10 mouse cellular contexts compared by ENCODE assay signal in the genomic region with DNA sequence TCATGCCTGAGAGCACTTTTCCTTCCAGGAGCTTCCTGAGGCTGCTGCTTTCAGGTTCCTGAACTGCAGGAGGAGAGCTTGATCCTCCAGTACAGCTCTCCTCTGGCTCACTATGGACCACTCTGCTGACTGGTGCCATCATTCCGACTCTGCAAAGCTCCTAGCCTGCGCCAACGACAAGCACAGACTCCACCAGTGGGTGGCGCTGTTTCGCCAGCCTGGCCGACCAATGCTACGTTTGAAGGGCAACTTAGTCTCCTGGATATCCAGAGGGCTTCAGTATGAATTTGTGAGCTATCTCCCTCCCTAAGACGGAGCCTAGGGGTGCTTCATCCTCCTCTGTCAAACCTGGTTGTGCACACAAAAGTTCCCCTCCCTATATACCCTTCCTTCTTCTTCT. TPM values are rescaled to one million over a fixed set of nuclear protein-coding genes. Genes with fewer than 3 reads are reported as not detected.
DNase-seq lines count a peak whose midpoint lies in the region; ATAC-seq and TF ChIP-seq lines count a peak whose summit lies in the region.
"Had no signal": no experiment of that assay in that cellular context is flagged by ENCODE, and none has a peak within 500 bp of the region (broad histone marks: within the 10 kb centered on the region; RNA-seq: fewer than 3 reads in every experiment).

No protein-coding gene starts in this region.

- H3K9me3 ChIP-seq in lung, embryonic 14.5 days (ENCODE audit: low read depth, low read length): no peaks in the 10 kb centered on the region
- no peaks in the 10 kb centered on the region for H3K9me3 ChIP-seq in liver, embryonic 11.5 days (ENCODE audit: control insufficient read depth, low read length)
- H3K9me3 ChIP-seq: heart, embryonic 13.5 days; neural tube, embryonic 12.5 days had no signal

- peak; percentile 84 for TF ChIP-seq CTCF in lung, embryonic 14.5 days (IDR thresholded peaks at IDR 0.05; ENCODE audit: low read depth)

- no peak overlapping the region for H3K4me3 ChIP-seq in lung, embryonic 14.5 days (ENCODE audit: low read depth, low read length)
- no peak overlapping the region for H3K4me3 ChIP-seq in liver, embryonic 11.5 days (ENCODE audit: low read depth, low read length)
- H3K4me3 ChIP-seq: heart, embryonic 13.5 days; neural tube, embryonic 12.5 days had no signal

- H3K9ac ChIP-seq in lung, embryonic 14.5 days: no peak overlapping the region
- no peak overlapping the region for H3K9ac ChIP-seq in liver, embryonic 11.5 days (ENCODE audit: low read depth, low read length)
- H3K9ac ChIP-seq: heart, embryonic 13.5 days; neural tube, embryonic 12.5 days had no signal

- H3K4me2 ChIP-seq in lung, embryonic 14.5 days: no peak overlapping the region
- no peak overlapping the region for H3K4me2 ChIP-seq in liver, embryonic 11.5 days
- H3K4me2 ChIP-seq: heart, embryonic 13.5 days; neural tube, embryonic 12.5 days had no signal

- H3K4me1 ChIP-seq in lung, embryonic 14.5 days (ENCODE audit: insufficient read depth): no peaks in the 10 kb centered on the region
- no peaks in the 10 kb centered on the region for H3K4me1 ChIP-seq in liver, embryonic 11.5 days (replicated peaks; ENCODE audit: control insufficient read depth, insufficient read depth, low read length)
- H3K4me1 ChIP-seq: heart, embryonic 13.5 days; neural tube, embryonic 12.5 days had no signal

- H3K36me3 ChIP-seq in lung, embryonic 14.5 days (ENCODE audit: insufficient read depth): no peaks in the 10 kb centered on the region
- H3K36me3 ChIP-seq in liver, embryonic 11.5 days (ENCODE audit: control insufficient read depth, insufficient read depth, low read length): no peaks in the 10 kb centered on the region
- H3K36me3 ChIP-seq: neural tube, embryonic 12.5 days had no signal

- no peak for ATAC-seq in lung, embryonic 14.5 days (ENCODE audit: insufficient read depth)
- ATAC-seq in liver, embryonic 11.5 days (replicated peaks; ENCODE audit: low FRiP score): no peak

- H3K27ac ChIP-seq in lung, embryonic 14.5 days (ENCODE audit: low read depth): no peak overlapping the region
- no peak overlapping the region for H3K27ac ChIP-seq in liver, embryonic 11.5 days (ENCODE audit: low read depth, low read length)
- H3K27ac ChIP-seq: heart, embryonic 13.5 days; neural tube, embryonic 12.5 days had no signal

- peak; percentile 83 for DNase-seq in lung, embryonic 14.5 days
- DNase-seq in lung, adult 18-20 months: no peak
- peak; percentile 45 for DNase-seq in T-cell, adult 2 months (ENCODE audit: low spot score)
- peak; percentile 72 for DNase-seq in embryo, embryonic 9.5 days (ENCODE audit: extremely low spot score)
- DNase-seq in hindlimb bud, embryonic 11.5 days (ENCODE audit: extremely low spot score, low read depth, low spot score): peak; percentile 49
- DNase-seq in liver, embryonic 11.5 days (ENCODE audit: low spot score): peak; percentile 58
- DNase-seq in spleen, adult 12 weeks (ENCODE audit: low spot score): peak; percentile 27
- DNase-seq in cerebellum, adult 11 months: no peak

- 9% methylated on average over 8 of the region's 8 CpGs for WGBS in lung, embryonic 14.5 days
- WGBS in liver, embryonic 11.5 days: 7% methylated on average over 8 of the region's 8 CpGs

- H3K27me3 ChIP-seq in lung, embryonic 14.5 days (ENCODE audit: insufficient read depth, low read length): no peaks in the 10 kb centered on the region
- H3K27me3 ChIP-seq in liver, embryonic 11.5 days (replicated peaks; ENCODE audit: control insufficient read depth, insufficient read depth, low read length): no peaks in the 10 kb centered on the region; the same call in 1 of the 2 replicates
- H3K27me3 ChIP-seq: neural tube, embryonic 12.5 days had no signal

RNA-seq across cellular contexts. Expression of gene Col26a1, which starts 43.0 kb away (rescaled TPM):
- 9.0 and 11.7 TPM in 2 replicates for polyA plus RNA-seq in lung, embryonic 14.5 days (2014; fragmentation: Nextera tagmentation; extraction: Ambion mirVana)
- polyA plus RNA-seq in liver, embryonic 11.5 days (2014; fragmentation: Nextera tagmentation; extraction: Ambion mirVana): 9.1 and 9.8 TPM in 2 replicates

Comparison
In these comparisons a context has a peak if more than half of its experiments do, and no peak if none do; other contexts are left out.
1. DNase-seq: peak in lung, embryonic 14.5 days (single experiment), T-cell, adult 2 months (single experiment), embryo, embryonic 9.5 days (single experiment), hindlimb bud, embryonic 11.5 days (single experiment), liver, embryonic 11.5 days (single experiment) and spleen, adult 12 weeks (single experiment); none in lung, adult 18-20 months (0 of 2) and cerebellum, adult 11 months (single experiment).